ENCODE assay signal across 18 mouse cellular contexts in genomic region chr10:42085295-42085694, GRCm38 (mm10).
"Had no signal": no experiment of that assay in that cellular context is flagged by ENCODE, and none has a peak within 500 bp of the region (broad histone marks: within the 10 kb centered on the region; RNA-seq: fewer than 3 reads in every experiment).

No protein-coding gene starts in this region.

- ATAC-seq: intestine, embryonic 15.5 days; midbrain, embryonic 13.5 days; midbrain, embryonic 16.5 days had no signal

- H3K27ac ChIP-seq: intestine, embryonic 15.5 days; kidney, embryonic 15.5 days; left cerebral cortex, adult 2 months; liver, embryonic 13.5 days; midbrain, embryonic 10.5 days; midbrain, embryonic 13.5 days; neural tube, embryonic 13.5 days had no signal

- H3K36me3 ChIP-seq: intestine, embryonic 15.5 days; kidney, embryonic 15.5 days; liver, embryonic 13.5 days; midbrain, embryonic 10.5 days; midbrain, embryonic 13.5 days; neural tube, embryonic 13.5 days had no signal

- H3K9me3 ChIP-seq: intestine, embryonic 15.5 days; kidney, embryonic 15.5 days; liver, embryonic 13.5 days; midbrain, embryonic 13.5 days; neural tube, embryonic 13.5 days had no signal

- H3K27me3 ChIP-seq: intestine, embryonic 15.5 days; kidney, embryonic 15.5 days; liver, embryonic 13.5 days; megakaryocyte, embryonic 14.5 days had no signal

- H3K4me2 ChIP-seq: intestine, embryonic 15.5 days; kidney, embryonic 15.5 days; liver, embryonic 13.5 days; midbrain, embryonic 13.5 days; neural tube, embryonic 13.5 days had no signal

- DNase-seq: kidney, adult 11 months; kidney, adult 8-10 months; kidney, postnatal 10 days; kidney, postnatal 36 days; layer of hippocampus, postnatal 36 days; liver, embryonic 13.5 days; thymus, adult 18-20 months; thymus, postnatal 14 days; thymus, postnatal 4 days had no signal

- H3K9ac ChIP-seq: intestine, embryonic 15.5 days; kidney, embryonic 15.5 days; liver, embryonic 13.5 days; midbrain, embryonic 13.5 days; neural tube, embryonic 13.5 days had no signal

- H3K4me3 ChIP-seq: intestine, embryonic 15.5 days; kidney, embryonic 15.5 days; left cerebral cortex, adult 2 months; liver, embryonic 13.5 days; megakaryocyte, embryonic 14.5 days; midbrain, embryonic 10.5 days; midbrain, embryonic 13.5 days; myocyte; neural tube, embryonic 13.5 days had no signal
